Comparison of ENCODE assay signal across 8 mouse cellular contexts in the genomic region with DNA sequence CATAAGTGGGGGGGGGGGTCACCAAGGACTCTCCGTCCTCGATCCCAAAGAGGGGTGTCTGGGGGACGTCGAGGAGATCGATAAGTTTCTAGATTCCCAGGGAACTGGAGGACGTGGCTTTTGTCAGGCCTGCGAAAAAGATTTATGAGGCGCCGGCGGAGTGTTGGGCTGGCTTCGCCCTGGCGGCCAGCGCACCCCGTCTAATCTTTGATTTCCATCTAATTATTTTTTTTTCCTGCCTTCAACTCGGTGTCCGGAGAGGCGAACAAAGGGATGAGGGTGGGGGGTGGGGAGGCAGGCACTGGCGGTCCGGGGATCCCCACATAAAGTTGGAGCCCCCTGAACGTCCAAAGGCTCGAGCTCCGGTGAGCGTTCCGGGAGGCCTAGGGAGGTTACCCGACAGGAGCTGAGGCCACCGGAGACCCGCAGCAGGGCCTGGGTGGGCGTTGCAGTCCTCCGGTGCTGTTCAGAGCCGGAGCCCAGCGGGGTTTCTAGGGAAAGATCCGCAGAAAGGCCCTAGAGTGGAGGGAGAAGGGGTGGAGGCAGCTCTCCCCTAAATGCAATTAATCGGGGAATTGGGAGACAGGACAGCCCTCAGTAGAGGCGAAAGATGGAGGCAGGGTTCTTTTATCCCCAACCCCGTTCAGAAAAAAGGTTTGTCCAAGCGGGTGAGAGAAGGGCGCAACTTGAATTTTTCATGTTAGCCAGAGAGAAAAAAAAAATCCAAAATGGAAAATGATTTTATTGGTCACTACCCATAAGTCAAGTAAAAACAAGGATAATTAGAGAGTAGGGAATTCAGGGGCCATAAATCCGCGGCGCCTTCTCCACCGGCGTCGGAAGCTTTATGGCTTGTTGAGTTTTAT. TPM values are rescaled to one million over a fixed set of nuclear protein-coding genes. Genes with fewer than 3 reads are reported as not detected.
DNase-seq lines count a peak whose midpoint lies in the region; ATAC-seq and TF ChIP-seq lines count a peak whose summit lies in the region.

No protein-coding gene starts in this region.

- peak overlapping the region; percentile 94 for H3K9ac ChIP-seq in intestine, embryonic 15.5 days

- peaks cover 78% of the 10 kb centered on the region for H3K27me3 ChIP-seq in megakaryocyte, embryonic 14.5 days (replicated peaks)
- peaks cover 7% of the 10 kb centered on the region for H3K27me3 ChIP-seq in forebrain, embryonic 10.5 days (ENCODE audit: poor library complexity, severe bottlenecking)
- no peaks in the 10 kb centered on the region for H3K27me3 ChIP-seq in intestine, embryonic 15.5 days (replicated peaks)
- no peaks in the 10 kb centered on the region for H3K27me3 ChIP-seq in small intestine, adult 2 months (ENCODE audit: control insufficient read depth, insufficient read depth, low read length)

- no peak for ATAC-seq in megakaryocyte, adult 5-6 weeks (ENCODE audit: poor library complexity, severe bottlenecking)
- ATAC-seq in intestine, embryonic 15.5 days = no peak
- no peak for ATAC-seq in monocyte, adult 5-6 weeks (replicated peaks; ENCODE audit: insufficient number of reproducible peaks, low FRiP score, low TSS enrichment, poor library complexity, severe bottlenecking)

- under 1% methylated on average over 43 of the region's 43 CpGs for WGBS in forebrain, embryonic 10.5 days
- under 1% methylated on average over 43 of the region's 43 CpGs for WGBS in intestine, embryonic 15.5 days
- WGBS in lung, adult 2 months = 10% methylated on average over 43 of the region's 43 CpGs
- 7% methylated on average over 43 of the region's 43 CpGs for WGBS in small intestine, adult 2 months

- DNase-seq in forebrain, embryonic 10.5 days (ENCODE audit: extremely low spot score, low spot score) = peak; percentile 63
- DNase-seq in lung, adult 2 months = peak; percentile 58
- DNase-seq in gastrocnemius, postnatal 14 days = no peak

- peaks cover 15% of the 10 kb centered on the region for H3K36me3 ChIP-seq in megakaryocyte, embryonic 14.5 days (replicated peaks; ENCODE audit: low read length)
- peaks cover 23% of the 10 kb centered on the region for H3K36me3 ChIP-seq in forebrain, embryonic 10.5 days (replicated peaks)
- H3K36me3 ChIP-seq in intestine, embryonic 15.5 days = no peaks in the 10 kb centered on the region
- 0 out of 2 replicates have a peak, but pooled peaks cover 4% of the 10 kb centered on the region for H3K36me3 ChIP-seq in small intestine, adult 2 months (ENCODE audit: control insufficient read depth, insufficient read depth, low read length)

- no peak for TF ChIP-seq CTCF in lung, adult 2 months (IDR thresholded peaks at IDR 0.05; ENCODE audit: insufficient read depth, low read length)
- TF ChIP-seq CTCF in small intestine, adult 2 months (IDR thresholded peaks at IDR 0.05; ENCODE audit: extremely low read depth, insufficient read length, insufficient replicate concordance, low read depth, low read length) = no peak

- H3K4me3 ChIP-seq in megakaryocyte, embryonic 14.5 days (replicated peaks) = peak overlapping the region; percentile 92
- H3K4me3 ChIP-seq in forebrain, embryonic 10.5 days = peak overlapping the region; percentile 95
- peak overlapping the region; percentile 80 for H3K4me3 ChIP-seq in intestine, embryonic 15.5 days (replicated peaks)
- peak overlapping the region; percentile 80 for H3K4me3 ChIP-seq in lung, adult 2 months (replicated peaks; ENCODE audit: extremely low read depth, low read depth, low read length)
- H3K4me3 ChIP-seq in small intestine, adult 2 months (ENCODE audit: low read depth, low read length) = peak overlapping the region; percentile 79

- intact Hi-C loops in gastrocnemius, postnatal 14 days (cut with DNase I; ENCODE audit: low total_unique reads) = loop anchor here (1.0 kb wide), 1 partner anchor 48 kb away; no protein-coding TSS in a partner anchor

- peak overlapping the region; percentile 100 for H3K27ac ChIP-seq in forebrain, embryonic 10.5 days
- H3K27ac ChIP-seq in intestine, embryonic 15.5 days = peak overlapping the region; percentile 72
- H3K27ac ChIP-seq in small intestine, adult 2 months (ENCODE audit: insufficient read depth, low read depth, low read length) = peak overlapping the region; percentile 32

- H3K9me3 ChIP-seq in megakaryocyte, embryonic 14.5 days = peaks cover 21% of the 10 kb centered on the region
- H3K9me3 ChIP-seq in forebrain, embryonic 10.5 days = no peaks in the 10 kb centered on the region
- H3K9me3 ChIP-seq in intestine, embryonic 15.5 days = no peaks in the 10 kb centered on the region

- no peak for TF ChIP-seq POLR2A in lung, adult 2 months (IDR thresholded peaks at IDR 0.05; ENCODE audit: borderline replicate concordance, extremely low read depth, low read depth, low read length)
- no peak for TF ChIP-seq POLR2A in small intestine, adult 2 months (IDR thresholded peaks at IDR 0.05; ENCODE audit: low read depth, low read length)

- peaks cover 75% of the 10 kb centered on the region for H3K4me1 ChIP-seq in megakaryocyte, embryonic 14.5 days
- peaks cover 70% of the 10 kb centered on the region for H3K4me1 ChIP-seq in forebrain, embryonic 10.5 days
- H3K4me1 ChIP-seq in intestine, embryonic 15.5 days (replicated peaks) = peaks cover 50% of the 10 kb centered on the region
- peaks cover 8% of the 10 kb centered on the region; the same call in 1 of the 2 replicates for H3K4me1 ChIP-seq in lung, adult 2 months (ENCODE audit: control insufficient read depth, insufficient read depth, low read length)
- H3K4me1 ChIP-seq in small intestine, adult 2 months (ENCODE audit: control insufficient read depth, insufficient read depth, insufficient read length, low read length) = peaks cover 14% of the 10 kb centered on the region

- peak overlapping the region; percentile 79 for H3K4me2 ChIP-seq in intestine, embryonic 15.5 days (replicated peaks)

RNA-seq across cellular contexts. Expression of a gene that starts 36.3 kb away (rescaled TPM):
- polyA plus RNA-seq in megakaryocyte, embryonic 14.5 days (2012; ENCODE audit: insufficient read depth, low replicate concordance) = 80.2 and 247 TPM in 2 replicates
- 23.4 and 27.7 TPM in 2 replicates for total RNA-seq in megakaryocyte, adult 5-6 weeks (2015)
- 31.9 and 32.6 TPM in 2 replicates for total RNA-seq in megakaryocyte, adult 5-6 weeks (2017)
- 90.6 and 93.2 TPM in 2 replicates for polyA plus RNA-seq in forebrain, embryonic 10.5 days (2016; fragmentation: Nextera tagmentation; extraction: Ambion mirVana)
- polyA plus RNA-seq in intestine, embryonic 15.5 days (2015; fragmentation: Nextera tagmentation; extraction: Ambion mirVana) = 81.8 and 88.2 TPM in 2 replicates
- polyA plus RNA-seq in lung, adult 2 months (2012; rRNA removed) = 132 and 170 TPM in 2 replicates
- 59.0 and 108 TPM in 2 replicates for polyA plus RNA-seq in small intestine, adult 2 months (2012; rRNA removed)
- total RNA-seq in monocyte, adult 5-6 weeks (2017) = 40.6 to 56.4 TPM (median 42.9 TPM) in 3 replicates
- total RNA-seq in gastrocnemius, postnatal 14 days (2021) = 10 to 100 TPM; 56.1 to 60.8 TPM

RNA-seq across cellular contexts. Expression of a gene that starts 45.3 kb away (rescaled TPM):
- 10.2 and 26.1 TPM in 2 replicates for polyA plus RNA-seq in megakaryocyte, embryonic 14.5 days (2012; ENCODE audit: insufficient read depth, low replicate concordance)
- total RNA-seq in megakaryocyte, adult 5-6 weeks (2015) = 3.1 and 4.4 TPM in 2 replicates
- 1.3 and 1.7 TPM in 2 replicates for total RNA-seq in megakaryocyte, adult 5-6 weeks (2017)
- 13.7 and 16.1 TPM in 2 replicates for polyA plus RNA-seq in forebrain, embryonic 10.5 days (2016; fragmentation: Nextera tagmentation; extraction: Ambion mirVana)
- polyA plus RNA-seq in intestine, embryonic 15.5 days (2015; fragmentation: Nextera tagmentation; extraction: Ambion mirVana) = 5.8 and 7.1 TPM in 2 replicates
- 10.8 and 12.4 TPM in 2 replicates for polyA plus RNA-seq in lung, adult 2 months (2012; rRNA removed)
- 7.0 and 15.4 TPM in 2 replicates for polyA plus RNA-seq in small intestine, adult 2 months (2012; rRNA removed)
- total RNA-seq in monocyte, adult 5-6 weeks (2017) = 0.68 to 0.85 TPM (median 0.76 TPM) in 3 replicates
- total RNA-seq in gastrocnemius, postnatal 14 days (2021) = 1 to 10 TPM; 3.4 to 8.1 TPM

Comparison
In these comparisons a context has a peak if more than half of its experiments do, and no peak if none do; other contexts are left out.
1. H3K27ac ChIP-seq: peak in every context shown above with its lines; median percentile 100 in forebrain, embryonic 10.5 days; 72 in intestine, embryonic 15.5 days; 32 in small intestine, adult 2 months.